Mouse (Mus musculus) testis, adult 2 months (tissue): Measurements from ENCODE around the gene Dis3l2. TPM values are rescaled to one million over a fixed set of nuclear protein-coding genes. Genes with fewer than 3 reads are reported as not detected.

Source experiments
- H3K27ac ChIP-seq: fragments of 200-500 bp; 2 replicates; pipeline ENCODE4 v1.5.1; 2012; ENCODE audit warnings: low read depth, low read length; ENCODE audit not compliant: control insufficient read depth, insufficient read depth
- H3K27me3 ChIP-seq: fragments of 200-500 bp; 2 replicates; pipeline ENCODE4 v1.6.1; 2012; ENCODE audit warnings: mild to moderate bottlenecking, low read length, moderate library complexity; ENCODE audit not compliant: control insufficient read depth, insufficient read depth
- H3K36me3 ChIP-seq: fragments of 200-500 bp; 2 replicates; pipeline ENCODE4 v1.6.1; 2012; ENCODE audit warnings: mild to moderate bottlenecking, low read length; ENCODE audit not compliant: control insufficient read depth, insufficient read depth
- H3K4me1 ChIP-seq: fragments of 200-500 bp; 2 replicates; pipeline ENCODE4 v1.6.1; 2012; ENCODE audit warnings: low read length; ENCODE audit not compliant: control insufficient read depth, insufficient read depth
- H3K4me3 ChIP-seq: fragments of 200-500 bp; 2 replicates; pipeline ENCODE4 v1.5.1; 2012; ENCODE audit warnings: low read depth, mild to moderate bottlenecking, low read length, moderate library complexity, mixed read lengths; ENCODE audit not compliant: control insufficient read depth
- CTCF ChIP-seq: fragments of 200-500 bp; IDR thresholded peaks from 2 replicates; pipeline ENCODE4 v1.5.1; 2012; ENCODE audit warnings: low read depth, mild to moderate bottlenecking, inconsistent platforms, low read length, moderate library complexity; ENCODE audit not compliant: control insufficient read depth, insufficient read depth, insufficient replicate concordance
- POLR2A ChIP-seq: fragments of 200-500 bp; IDR thresholded peaks from 2 replicates; pipeline ENCODE4 v1.6.1; 2012; ENCODE audit warnings: low read depth, mild to moderate bottlenecking, inconsistent platforms, low read length, moderate library complexity; ENCODE audit not compliant: control insufficient read depth
- polyA plus RNA-seq: library from polyadenylated mRNA; depleted of rRNA; stranded (reverse); fragments of >200 nt; gene quantifications from 2 replicates; pipeline ENCODE4 v1.2.3, GENCODE M21; 2012

Dis3l2 gene
- polyA plus RNA-seq, 1 experiment: 27.5 TPM

DNA sequence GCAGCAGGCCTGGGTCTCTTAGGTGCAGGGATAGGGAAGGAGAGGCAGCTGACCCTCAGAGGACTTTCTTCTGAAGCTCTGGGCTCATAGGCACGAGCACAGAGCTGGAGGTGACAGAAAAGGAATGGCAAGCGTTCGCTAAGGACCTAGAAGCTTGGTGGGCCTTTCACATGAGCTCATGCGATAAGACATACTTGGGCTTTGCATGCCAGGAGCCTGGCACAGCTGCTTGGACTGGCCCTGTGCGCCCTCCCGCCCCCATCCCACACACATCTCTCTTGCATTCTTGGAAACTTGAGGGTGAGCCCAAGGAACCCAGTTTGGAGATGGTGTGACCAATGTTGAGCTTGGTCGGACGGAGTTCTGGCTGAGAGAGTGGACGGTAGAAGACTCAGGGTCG, 24.9 kb upstream of the Dis3l2 start:
- TF ChIP-seq CTCF (no peak), POLR2A (no peak)
- Histone ChIP-seq H3K36me3 (no peaks in the 10 kb centered on the region), H3K27ac (no peak overlapping the region), H3K4me1 (peaks cover 9% of the 10 kb centered on the region), H3K4me3 (no peak overlapping the region), H3K27me3 (no peaks in the 10 kb centered on the region)

DNA sequence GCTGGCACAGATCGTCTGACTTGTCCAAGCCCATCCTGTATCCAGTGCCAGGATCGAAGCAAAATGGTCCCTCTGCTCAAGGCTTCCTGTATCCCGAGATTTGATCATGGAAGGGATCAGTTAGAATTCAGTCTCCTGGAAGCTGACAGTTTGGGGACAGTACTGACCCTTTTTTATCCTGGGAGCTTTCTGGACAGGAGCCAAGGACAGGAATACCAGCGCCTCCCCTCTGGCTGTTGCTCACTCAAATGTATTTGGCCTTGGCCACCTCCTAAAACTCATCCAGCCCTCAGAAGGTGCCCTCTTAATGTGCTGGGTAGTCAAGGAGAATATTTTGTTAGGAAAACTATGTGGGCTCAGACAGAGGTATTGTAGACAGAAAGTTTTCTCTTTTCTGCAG, 16.4 kb upstream of the Dis3l2 start:
- Histone ChIP-seq H3K27me3 (no peaks in the 10 kb centered on the region), H3K4me1 (no peaks in the 10 kb centered on the region), H3K36me3 (no peaks in the 10 kb centered on the region), H3K4me3 (no peak overlapping the region), H3K27ac (no peak overlapping the region)
- no peak for TF ChIP-seq CTCF
- no peak for TF ChIP-seq POLR2A

DNA sequence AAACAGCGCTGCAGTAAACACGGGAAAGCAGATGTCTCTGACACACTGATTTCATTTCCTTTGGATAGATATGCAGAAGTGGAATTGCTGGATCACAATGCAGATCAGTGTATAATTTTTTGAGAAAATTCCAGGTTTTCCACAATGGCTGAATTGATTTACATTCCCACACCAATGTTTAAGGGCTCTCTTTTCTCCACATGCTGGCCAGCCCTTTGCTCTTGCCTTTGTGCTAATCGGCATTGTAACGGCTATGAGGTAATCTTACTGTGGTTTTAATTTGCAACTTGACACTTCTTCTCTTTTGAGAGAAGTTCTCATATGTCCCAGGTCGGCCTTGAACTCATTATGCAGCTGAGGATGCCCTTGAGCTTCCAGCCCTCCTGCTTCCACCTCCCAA, 12.6 kb upstream of the Dis3l2 start:
- Histone ChIP-seq H3K27ac (no peak overlapping the region), H3K36me3 (no peaks in the 10 kb centered on the region), H3K4me3 (no peak overlapping the region), H3K27me3 (no peaks in the 10 kb centered on the region), H3K4me1 (no peaks in the 10 kb centered on the region)
- TF ChIP-seq CTCF: no peak
- no peak for TF ChIP-seq POLR2A

DNA sequence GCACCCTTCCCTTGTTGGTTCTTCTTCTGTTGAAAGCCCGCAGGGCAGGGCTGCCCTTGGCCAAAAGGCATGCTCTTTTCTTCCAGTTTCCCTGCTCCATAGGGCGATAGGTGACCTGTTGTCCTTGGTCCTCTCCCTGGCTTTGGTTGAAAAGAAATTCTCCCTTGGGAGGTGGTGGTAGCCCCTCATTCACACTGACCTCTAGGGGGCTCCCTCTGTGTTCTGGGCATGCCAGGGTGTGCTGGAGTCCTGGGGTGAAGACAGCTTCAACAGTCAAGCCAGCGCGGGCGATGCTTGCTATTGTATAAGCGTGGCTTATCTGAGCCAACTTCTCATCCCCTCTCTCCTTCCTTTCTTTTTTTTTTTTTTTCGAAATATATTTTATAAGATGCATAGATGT, 6.7 kb upstream of the Dis3l2 start:
- no peaks in the 10 kb centered on the region for H3K4me1 ChIP-seq
- H3K36me3 ChIP-seq: no peaks in the 10 kb centered on the region
- no peak for TF ChIP-seq POLR2A
- TF ChIP-seq CTCF: no peak
- H3K4me3 ChIP-seq: no peak overlapping the region
- H3K27ac ChIP-seq: no peak overlapping the region
- no peaks in the 10 kb centered on the region for H3K27me3 ChIP-seq

DNA sequence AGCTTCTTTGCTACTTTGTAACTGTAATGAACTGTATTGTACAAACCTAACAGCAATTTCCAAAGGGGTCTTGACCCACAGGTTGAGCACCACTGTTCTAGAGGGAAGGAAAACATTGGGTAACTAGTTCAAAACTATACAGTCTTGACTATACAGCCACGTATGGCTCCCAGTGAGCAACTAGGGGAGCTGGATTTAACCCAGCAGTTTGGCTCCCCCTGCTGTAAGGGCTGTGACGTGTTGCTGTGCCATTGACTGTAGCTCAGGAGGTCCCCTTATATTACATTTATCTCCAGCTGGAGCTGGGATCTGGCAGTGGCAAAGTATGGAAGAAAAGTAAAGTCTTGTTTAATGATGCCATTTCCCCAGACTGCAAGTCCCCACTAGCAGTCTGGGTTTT, 4.9 kb upstream of the Dis3l2 start:
- no peak for TF ChIP-seq POLR2A
- TF ChIP-seq CTCF: no peak
- peaks cover 5% of the 10 kb centered on the region for H3K4me1 ChIP-seq
- no peaks in the 10 kb centered on the region for H3K27me3 ChIP-seq
- no peak overlapping the region for H3K27ac ChIP-seq
- no peaks in the 10 kb centered on the region for H3K36me3 ChIP-seq
- H3K4me3 ChIP-seq: no peak overlapping the region

DNA sequence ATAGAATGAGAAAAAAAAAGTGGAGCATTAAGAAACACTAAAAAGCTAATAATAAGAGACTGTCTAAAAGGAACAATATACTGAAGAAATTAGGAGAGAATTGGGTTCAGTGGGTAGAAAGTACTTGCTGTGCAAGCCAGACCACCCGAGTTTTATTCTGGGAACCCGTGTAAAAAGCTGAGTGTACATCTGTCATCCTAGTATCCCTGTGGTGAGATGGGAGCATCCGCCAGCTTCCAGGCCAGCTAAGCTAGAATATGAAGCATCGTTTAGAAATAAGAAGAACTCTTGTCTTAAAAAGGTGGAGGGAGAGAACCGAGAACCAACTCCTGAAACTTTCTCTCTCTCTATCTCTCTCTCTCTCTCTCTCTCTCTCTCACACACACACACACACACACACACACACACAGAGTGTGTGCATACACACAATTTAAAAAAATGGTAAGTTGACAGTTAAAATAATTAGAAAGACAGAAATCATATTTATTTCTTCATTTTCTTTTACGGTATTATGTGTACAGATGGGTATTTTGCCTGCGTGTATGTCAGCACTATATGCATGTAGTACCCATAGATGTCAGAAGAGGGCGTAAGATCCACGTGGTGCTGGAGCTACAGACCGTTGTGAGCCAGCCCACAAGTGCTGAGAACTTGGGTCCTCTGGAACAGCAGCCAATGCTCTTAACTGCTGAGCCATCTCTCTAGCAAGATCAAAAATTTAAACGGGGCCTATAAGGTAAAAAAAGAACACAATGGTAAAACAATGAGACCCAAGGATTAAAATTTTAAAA, 4.1 kb upstream of the Dis3l2 start:
- peak; percentile 50; the same call in 1 of the 2 replicates for TF ChIP-seq CTCF
- TF ChIP-seq POLR2A: no peak
- no peaks in the 10 kb centered on the region for H3K27me3 ChIP-seq

DNA sequence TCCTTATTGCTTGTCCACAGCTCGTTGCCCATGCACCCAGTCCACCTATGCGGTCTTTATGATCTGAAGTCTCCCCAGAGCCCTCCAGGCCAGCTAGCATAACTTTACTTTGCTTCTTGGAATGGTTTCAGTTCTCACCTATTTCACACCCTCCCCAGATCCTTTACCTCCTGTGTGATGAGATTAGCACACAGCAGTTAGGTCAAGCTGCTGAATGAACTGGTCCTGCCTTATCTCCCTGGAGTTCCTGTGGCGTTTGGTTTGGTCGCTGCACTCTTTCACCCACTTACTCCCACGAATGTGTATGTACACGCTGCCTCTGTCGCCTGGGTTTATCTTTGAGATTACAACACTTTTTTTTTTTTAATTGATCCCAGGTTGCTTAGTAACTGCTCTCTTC, 3.2 kb upstream of the Dis3l2 start:
- Histone ChIP-seq H3K27me3 (no peaks in the 10 kb centered on the region), H3K4me3 (no peak overlapping the region), H3K36me3 (no peaks in the 10 kb centered on the region), H3K4me1 (peaks cover 5% of the 10 kb centered on the region), H3K27ac (no peak overlapping the region)
- TF ChIP-seq POLR2A (no peak), CTCF (no peak)

More for the DNA sequence above, 4.1 kb upstream of the Dis3l2 start:
- H3K27ac ChIP-seq: no peak overlapping the region
- no peak overlapping the region for H3K4me3 ChIP-seq
- H3K36me3 ChIP-seq: no peaks in the 10 kb centered on the region
- H3K4me1 ChIP-seq: peaks cover 5% of the 10 kb centered on the region

DNA sequence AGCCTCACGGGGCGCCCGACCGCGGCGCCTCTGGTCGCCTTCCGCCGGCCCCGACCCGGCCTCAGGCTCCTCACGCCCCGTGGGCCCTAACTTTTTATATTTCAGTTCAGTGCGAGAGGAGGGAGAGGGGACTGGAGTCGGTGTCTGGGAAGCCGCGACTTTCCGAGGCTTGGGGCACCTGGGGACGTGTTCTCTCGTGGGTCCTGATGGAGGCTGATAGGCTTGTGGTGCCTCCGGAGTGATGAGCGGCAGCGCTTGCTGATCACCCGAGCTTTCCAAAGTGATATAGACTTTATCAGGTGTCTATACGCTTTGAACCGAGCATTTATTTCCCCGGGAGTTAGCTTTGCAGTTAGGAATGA, 338 bp downstream of the Dis3l2 start:
- Histone ChIP-seq H3K27ac (peak overlapping the region; percentile 84), H3K36me3 (no peaks in the 10 kb centered on the region), H3K4me1 (peaks cover 5% of the 10 kb centered on the region), H3K27me3 (no peaks in the 10 kb centered on the region), H3K4me3 (peak overlapping the region; percentile 93)
- TF ChIP-seq POLR2A: no peak
